17 mouse cellular contexts compared by ENCODE assay signal in the genomic region with DNA sequence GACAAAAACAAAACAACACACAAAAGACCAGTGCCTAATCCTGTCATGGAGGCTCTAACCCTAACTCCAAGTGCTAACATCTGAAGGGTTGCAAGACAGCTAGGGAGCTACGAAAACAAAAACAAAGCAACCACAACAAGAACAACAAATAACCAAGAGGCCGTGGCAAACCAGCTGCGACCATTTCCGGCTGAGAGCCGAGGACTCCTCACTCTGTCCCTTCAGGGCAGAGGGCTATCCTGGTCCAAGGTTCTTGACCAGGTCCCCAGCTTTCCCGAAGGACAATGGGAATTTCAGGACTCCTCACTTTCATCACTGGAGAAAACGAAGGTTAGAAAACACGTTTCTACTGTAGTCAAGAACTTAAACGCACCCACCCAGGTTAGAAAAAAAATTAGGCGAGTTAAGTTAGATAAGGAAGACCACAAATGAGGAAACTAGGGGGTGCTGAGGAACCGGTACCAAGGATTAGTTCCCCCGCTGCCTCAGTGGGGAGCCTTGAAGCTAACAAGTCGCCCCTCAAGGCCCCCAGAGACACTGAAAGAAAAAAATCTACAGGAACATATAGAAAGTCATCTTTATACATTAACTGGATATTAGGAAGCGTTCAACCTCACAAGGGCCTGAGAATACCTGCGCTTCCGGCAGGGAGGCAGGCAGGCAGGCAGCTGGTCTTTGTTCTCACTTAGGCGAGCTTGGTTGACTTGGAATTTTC. TPM values are rescaled to one million over a fixed set of nuclear protein-coding genes. Genes with fewer than 3 reads are reported as not detected.
DNase-seq lines count a peak whose midpoint lies in the region; ATAC-seq and TF ChIP-seq lines count a peak whose summit lies in the region.
"Had no signal": no experiment of that assay in that cellular context is flagged by ENCODE, and none has a peak within 500 bp of the region (broad histone marks: within the 10 kb centered on the region; RNA-seq: fewer than 3 reads in every experiment).

No protein-coding gene starts in this region.

- H3K27ac ChIP-seq in hindbrain, embryonic 11.5 days (ENCODE audit: low read depth, low read length): no peak overlapping the region
- no peak overlapping the region for H3K27ac ChIP-seq in hindbrain, postnatal 0 days
- H3K27ac ChIP-seq in thymus, adult 2 months (ENCODE audit: control insufficient read depth, insufficient read depth, low read length): peak overlapping the region; percentile 0; the same call in 1 of the 2 replicates
- H3K27ac ChIP-seq in limb, embryonic 11.5 days (replicated peaks; ENCODE audit: low read depth, low read length): no peak overlapping the region
- H3K27ac ChIP-seq: heart, adult 2 months; hindbrain, embryonic 15.5 days; left cerebral cortex, adult 2 months; midbrain, embryonic 12.5 days had no signal

- WGBS in hindbrain, embryonic 11.5 days: under 1% methylated on average over 17 of the region's 17 CpGs
- 2% methylated on average over 17 of the region's 17 CpGs for WGBS in hindbrain, postnatal 0 days
- 4% methylated on average over 17 of the region's 17 CpGs for WGBS in thymus, adult 2 months
- WGBS in limb, embryonic 11.5 days: under 1% methylated on average over 17 of the region's 17 CpGs

- no peaks in the 10 kb centered on the region for H3K36me3 ChIP-seq in hindbrain, embryonic 11.5 days (ENCODE audit: control insufficient read depth, insufficient read depth, low read length)
- H3K36me3 ChIP-seq in hindbrain, postnatal 0 days (ENCODE audit: insufficient read depth, low read length): no peaks in the 10 kb centered on the region
- no peaks in the 10 kb centered on the region for H3K36me3 ChIP-seq in thymus, adult 2 months (ENCODE audit: control insufficient read depth, insufficient read depth, low read length)
- no peaks in the 10 kb centered on the region for H3K36me3 ChIP-seq in limb, embryonic 11.5 days (ENCODE audit: control insufficient read depth, insufficient read depth, low read length)
- H3K36me3 ChIP-seq: hindbrain, embryonic 15.5 days; midbrain, embryonic 12.5 days had no signal

- H3K9me3 ChIP-seq in hindbrain, embryonic 11.5 days (ENCODE audit: control insufficient read depth, low read length): no peaks in the 10 kb centered on the region
- H3K9me3 ChIP-seq in hindbrain, postnatal 0 days (ENCODE audit: low read length): no peaks in the 10 kb centered on the region
- no peaks in the 10 kb centered on the region for H3K9me3 ChIP-seq in limb, embryonic 11.5 days (ENCODE audit: control insufficient read depth, low read length)
- H3K9me3 ChIP-seq: hindbrain, embryonic 15.5 days; midbrain, embryonic 12.5 days had no signal

- peak; percentile 52 for DNase-seq in hindbrain, embryonic 11.5 days (ENCODE audit: low spot score)
- DNase-seq in hindbrain, postnatal 0 days (ENCODE audit: low spot score): no peak
- DNase-seq in thymus, adult 2 months: no peak
- no peak for DNase-seq in thymus, postnatal 0 days (ENCODE audit: low spot score)
- DNase-seq in limb, embryonic 11.5 days (ENCODE audit: low spot score): peak; percentile 59
- DNase-seq in kidney, adult 9 months: no peak
- no peak for DNase-seq in spleen, postnatal 14 days (ENCODE audit: low spot score in 2 of 2)
- DNase-seq: cerebellum, adult 11 months; heart, adult 2 months; kidney, postnatal 14 days; liver; liver, postnatal 0 days; right cerebral cortex, postnatal 14 days; thymus, postnatal 4 days had no signal

- peaks cover 87% of the 10 kb centered on the region for H3K27me3 ChIP-seq in hindbrain, embryonic 11.5 days (ENCODE audit: control insufficient read depth, insufficient read depth, low read length)
- peaks cover 90% of the 10 kb centered on the region for H3K27me3 ChIP-seq in hindbrain, postnatal 0 days (ENCODE audit: insufficient read depth, low read length)
- peaks cover 17% of the 10 kb centered on the region for H3K27me3 ChIP-seq in thymus, adult 2 months (ENCODE audit: control insufficient read depth, insufficient read depth, low read length)
- peaks cover 90% of the 10 kb centered on the region for H3K27me3 ChIP-seq in limb, embryonic 11.5 days (ENCODE audit: control insufficient read depth, insufficient read depth, low read length)

- H3K4me2 ChIP-seq in hindbrain, embryonic 11.5 days (replicated peaks; ENCODE audit: low read depth, low read length): no peak overlapping the region
- no peak overlapping the region for H3K4me2 ChIP-seq in hindbrain, postnatal 0 days (ENCODE audit: low read depth, low read length)
- peak overlapping the region; percentile 22; the same call in 1 of the 2 replicates for H3K4me2 ChIP-seq in limb, embryonic 11.5 days (ENCODE audit: low read depth, severe bottlenecking)
- H3K4me2 ChIP-seq: hindbrain, embryonic 15.5 days; midbrain, embryonic 12.5 days had no signal

- no peak overlapping the region for H3K9ac ChIP-seq in hindbrain, embryonic 11.5 days (ENCODE audit: low read depth, low read length)
- no peak overlapping the region for H3K9ac ChIP-seq in hindbrain, postnatal 0 days (replicated peaks; ENCODE audit: low read length)
- no peak overlapping the region for H3K9ac ChIP-seq in limb, embryonic 11.5 days (ENCODE audit: low read length)
- H3K9ac ChIP-seq: hindbrain, embryonic 15.5 days; liver, postnatal 0 days; midbrain, embryonic 12.5 days had no signal

- H3K4me1 ChIP-seq in hindbrain, embryonic 11.5 days (replicated peaks; ENCODE audit: control insufficient read depth, insufficient read depth, low read length): peaks cover 13% of the 10 kb centered on the region
- H3K4me1 ChIP-seq in hindbrain, postnatal 0 days (ENCODE audit: insufficient read depth, low read length): peaks cover 4% of the 10 kb centered on the region
- H3K4me1 ChIP-seq in thymus, adult 2 months (replicated peaks; ENCODE audit: control insufficient read depth, insufficient read depth, low read length): no peaks in the 10 kb centered on the region
- peaks cover 12% of the 10 kb centered on the region; the same call in 1 of the 2 replicates for H3K4me1 ChIP-seq in limb, embryonic 11.5 days (ENCODE audit: control insufficient read depth, insufficient read depth, low read length)

- no peak overlapping the region for H3K4me3 ChIP-seq in hindbrain, embryonic 11.5 days (ENCODE audit: low read depth, low read length)
- H3K4me3 ChIP-seq in hindbrain, postnatal 0 days (ENCODE audit: low read length): no peak overlapping the region
- no peak overlapping the region; the same call in 1 of the 2 replicates for H3K4me3 ChIP-seq in thymus, adult 2 months (ENCODE audit: control insufficient read depth, insufficient read depth, low read length)
- H3K4me3 ChIP-seq in limb, embryonic 11.5 days (ENCODE audit: low read depth, low read length): no peak overlapping the region
- H3K4me3 ChIP-seq: heart, adult 2 months; hindbrain, embryonic 15.5 days; left cerebral cortex, adult 2 months; midbrain, embryonic 12.5 days had no signal

- TF ChIP-seq CTCF in hindbrain, postnatal 0 days (IDR thresholded peaks at IDR 0.05; ENCODE audit: low read depth): no peak
- no peak for TF ChIP-seq CTCF in thymus, adult 2 months (IDR thresholded peaks at IDR 0.05; ENCODE audit: borderline replicate concordance, control insufficient read depth, extremely low read depth, insufficient read depth, low read length, poor library complexity)

- ATAC-seq in hindbrain, embryonic 11.5 days (ENCODE audit: low FRiP score): no peak
- ATAC-seq in hindbrain, postnatal 0 days: no peak
- ATAC-seq in limb, embryonic 11.5 days (ENCODE audit: insufficient number of reproducible peaks, low FRiP score, low TSS enrichment, low read depth): no peak
- ATAC-seq: liver, postnatal 0 days had no signal

- no peak for TF ChIP-seq POLR2A in thymus, adult 2 months (IDR thresholded peaks at IDR 0.05; ENCODE audit: control insufficient read depth, extremely low read depth, insufficient read depth, low read length, poor library complexity)

RNA-seq across cellular contexts. Expression of a gene that starts 1.5 kb away (rescaled TPM):
- polyA plus RNA-seq in hindbrain, embryonic 11.5 days (2014; fragmentation: Nextera tagmentation; extraction: Ambion mirVana): 3.0 and 3.4 TPM in 2 replicates
- not detected in 2 replicates for total RNA-seq in hindbrain, postnatal 0 days (2014; rRNA removed)
- polyA plus RNA-seq in hindbrain, postnatal 0 days (2015; fragmentation: Nextera tagmentation; extraction: Ambion mirVana): not detected in 2 replicates
- 14.2 and 15.0 TPM in 2 replicates for polyA plus RNA-seq in thymus, adult 2 months (2012; rRNA removed)
- 20.9 and 22.9 TPM in 2 replicates for polyA plus RNA-seq in thymus, postnatal 0 days (2015; fragmentation: Nextera tagmentation; extraction: Ambion mirVana)
- polyA plus RNA-seq in limb, embryonic 11.5 days (2014; fragmentation: Nextera tagmentation; extraction: Ambion mirVana): 11.1 and 11.5 TPM in 2 replicates
- polyA plus RNA-seq: hindbrain, embryonic 15.5 days had no signal

Comparison
In these comparisons a context has a peak if more than half of its experiments do, and no peak if none do; other contexts are left out.
1. DNase-seq: peak in hindbrain, embryonic 11.5 days (single experiment) and limb, embryonic 11.5 days (single experiment); none in hindbrain, postnatal 0 days (single experiment), thymus, adult 2 months (single experiment), thymus, postnatal 0 days (single experiment), kidney, adult 9 months (single experiment) and spleen, postnatal 14 days (0 of 2).